Mouse (Mus musculus): Measurements from ENCODE around the gene Artn.

Artn gene

DNA sequence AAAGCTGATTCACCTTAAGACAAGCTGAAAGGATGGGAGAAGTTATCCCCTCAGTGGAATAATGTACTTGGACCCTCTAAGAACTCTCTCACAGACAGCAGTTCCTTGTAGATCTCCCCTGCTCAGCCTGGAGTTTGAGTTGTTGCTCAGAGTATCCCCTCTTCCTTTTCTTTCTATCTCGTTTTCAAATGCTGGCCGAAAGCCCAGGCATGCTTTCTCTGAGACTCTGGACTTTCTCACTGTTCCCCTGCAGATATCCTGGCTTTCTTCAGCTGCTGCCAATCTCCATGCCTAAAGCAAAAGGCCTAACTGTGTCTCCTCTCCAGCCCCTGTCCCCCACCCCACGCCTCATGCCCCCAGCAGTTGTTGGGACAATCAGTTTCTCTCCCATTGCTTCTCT lies 11.3 kb downstream of the Artn start:
- in situ Hi-C loops (cut with MboI) = no loop called here

- in situ Hi-C loops (cut with MboI) = no loop called here
Observed at GRCm38 (mm10) chr4:117917847-117918246, 11.7 kb downstream of the Artn start.

GRCm38 (mm10) chr4:117917402-117917801 lies 12.2 kb downstream of the Artn start:
- in situ Hi-C loops (cut with MboI) = no loop called here

DNA sequence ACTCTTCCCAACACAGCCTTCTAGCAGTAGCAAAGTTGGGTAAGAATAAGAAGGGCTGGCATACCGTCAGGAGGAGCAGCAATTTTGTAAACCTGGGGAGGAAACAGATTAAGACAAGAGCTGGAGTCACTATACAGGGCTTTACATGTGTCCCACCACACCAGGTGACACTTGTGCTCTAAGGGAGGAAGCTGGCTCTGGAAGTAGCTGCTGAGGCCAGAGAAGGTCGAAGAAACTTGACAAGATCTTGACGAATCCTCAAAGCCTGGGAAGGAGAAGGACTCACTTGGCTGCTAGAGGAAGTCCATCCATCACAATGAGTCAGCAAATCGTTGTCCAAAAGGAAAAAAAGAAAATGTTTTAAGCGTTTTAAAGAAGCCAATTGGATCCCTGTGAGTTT lies 13.2 kb downstream of the Artn start:
- in situ Hi-C loops (cut with MboI) = no loop called here

DNA sequence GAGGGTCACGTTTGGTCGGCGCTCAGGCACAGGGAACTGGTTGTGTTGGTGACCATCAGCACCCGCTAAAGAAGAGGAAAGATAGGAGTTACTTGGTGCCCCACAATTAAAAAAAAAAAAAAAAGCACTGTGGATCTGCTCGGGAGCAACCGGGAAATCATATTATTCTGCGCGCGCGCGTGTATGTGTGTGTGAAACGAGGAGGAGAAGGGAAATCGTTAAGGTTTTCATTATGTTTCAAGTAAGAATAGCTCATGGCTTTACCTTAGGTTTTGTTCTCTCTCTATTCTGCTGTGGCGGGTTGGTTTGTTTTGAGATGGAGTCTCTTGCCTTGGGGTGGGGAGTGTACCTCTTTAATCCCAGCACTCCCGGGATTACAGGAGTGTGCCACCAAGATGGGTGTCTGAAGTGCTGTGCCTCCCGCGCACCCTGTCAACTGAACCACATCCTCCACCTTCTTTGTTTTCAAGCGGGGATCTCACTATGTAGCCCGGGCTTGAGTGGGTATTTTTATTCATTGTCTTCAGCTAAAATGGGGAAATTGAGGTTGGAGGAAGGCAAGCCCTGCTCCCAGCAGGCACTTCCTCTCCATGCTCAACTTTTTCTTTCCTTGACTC lies 14.0 kb downstream of the Artn start:
- in situ Hi-C loops (cut with MboI) = no loop called here

GRCm38 (mm10) chr4:117914591-117915442 lies 14.7 kb downstream of the Artn start, which contains the start of gene Ipo13:
Ipo13 (minus strand) TSS chr4:117914999.
- in situ Hi-C loops (cut with MboI) = no loop called here

DNA sequence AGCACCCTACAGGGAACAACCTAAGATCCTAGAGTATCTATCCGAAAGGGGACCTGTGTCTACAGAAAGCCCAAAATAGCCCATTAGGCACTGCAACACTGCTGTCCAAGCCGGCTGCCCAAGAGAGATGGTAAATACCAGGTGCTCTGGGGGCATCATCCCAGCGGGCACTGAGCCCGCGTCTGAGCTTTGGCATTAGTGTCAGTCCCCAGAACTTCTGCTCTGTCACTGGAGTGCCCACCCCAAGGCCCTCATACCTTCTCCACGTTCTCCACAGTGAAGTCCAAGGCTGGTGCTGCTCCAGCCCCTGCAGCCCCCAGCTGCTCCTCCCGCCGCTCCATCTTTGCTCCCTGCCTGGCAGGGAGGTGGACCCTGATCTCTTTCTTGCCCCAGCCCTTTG lies 15.5 kb downstream of the Artn start:
- in situ Hi-C loops (cut with MboI) = no loop called here

DNA sequence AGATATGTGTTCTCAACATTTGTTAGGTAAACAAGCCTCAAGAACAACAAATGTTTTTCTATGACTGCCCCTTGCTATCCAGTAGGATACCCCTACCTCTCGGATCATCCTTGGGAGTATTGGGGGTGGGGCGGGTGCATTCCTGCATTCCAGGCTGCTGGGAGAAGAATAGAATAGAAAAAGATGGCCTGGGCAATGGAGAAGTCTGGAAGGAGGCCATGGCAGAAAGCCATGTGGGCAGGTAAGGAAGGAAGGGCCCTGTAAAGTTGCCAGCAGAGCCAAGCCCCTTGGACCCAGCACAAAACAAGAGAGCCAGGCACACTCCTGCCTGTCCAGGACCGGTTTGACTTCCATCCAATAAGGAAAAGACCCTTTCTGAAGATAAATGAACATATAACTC lies 16.1 kb downstream of the Artn start:
- in situ Hi-C loops (cut with MboI) = no loop called here

DNA sequence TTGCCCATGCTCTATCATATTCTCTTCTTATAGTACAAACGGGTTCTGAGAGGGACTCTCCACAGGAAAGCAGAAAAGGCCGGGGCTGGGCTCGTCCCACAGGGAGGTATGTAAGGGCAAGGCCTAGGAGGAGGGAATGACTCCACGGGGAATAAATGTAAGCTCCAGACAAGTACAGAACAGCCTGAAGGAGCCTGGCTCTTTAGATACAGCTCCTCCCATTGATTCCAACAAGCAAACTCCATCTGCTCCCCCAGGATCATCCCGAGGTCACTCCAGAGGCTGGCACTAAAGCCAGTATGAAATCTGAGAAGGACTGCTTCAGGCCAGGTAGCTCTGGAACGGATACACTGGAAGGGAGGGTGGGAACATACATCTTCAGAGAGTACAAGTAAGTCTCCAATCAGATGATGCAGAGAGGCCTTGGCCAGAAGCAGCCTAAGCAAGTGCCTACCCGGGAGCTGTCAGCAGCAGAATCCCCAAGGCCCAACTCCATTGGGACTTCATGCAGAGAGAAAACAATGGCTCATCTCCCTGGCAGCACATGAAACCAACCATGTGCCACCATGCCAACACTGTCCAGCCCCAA lies 16.8 kb downstream of the Artn start:
- in situ Hi-C loops (cut with MboI) = no loop called here

DNA sequence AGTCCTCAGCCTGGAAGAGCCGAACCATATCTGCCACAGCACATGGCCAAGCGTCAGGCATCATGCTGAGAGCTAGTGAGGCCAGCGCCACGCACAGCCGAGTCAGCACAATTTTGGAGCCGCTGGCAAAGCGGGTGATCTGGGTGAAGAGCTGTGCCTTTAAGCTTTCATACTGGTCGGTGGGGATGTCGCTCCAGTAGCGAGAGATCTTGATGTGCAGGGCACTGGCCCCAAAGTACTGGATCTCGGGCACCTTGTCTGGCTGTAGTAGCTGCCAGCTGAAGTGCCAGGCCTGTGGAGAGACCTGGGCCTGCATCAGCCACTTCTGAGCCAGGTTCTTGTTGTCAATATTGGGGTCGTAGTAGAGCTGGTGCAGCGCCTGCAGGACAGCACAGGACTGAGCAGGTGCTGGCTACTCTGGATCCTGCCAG lies 17.4 kb downstream of the Artn start:
- in situ Hi-C loops (cut with MboI) = no loop called here

GRCm38 (mm10) chr4:117908834-117909453 lies 20.6 kb downstream of the Artn start:
- in situ Hi-C loops (cut with MboI) = no loop called here

DNA sequence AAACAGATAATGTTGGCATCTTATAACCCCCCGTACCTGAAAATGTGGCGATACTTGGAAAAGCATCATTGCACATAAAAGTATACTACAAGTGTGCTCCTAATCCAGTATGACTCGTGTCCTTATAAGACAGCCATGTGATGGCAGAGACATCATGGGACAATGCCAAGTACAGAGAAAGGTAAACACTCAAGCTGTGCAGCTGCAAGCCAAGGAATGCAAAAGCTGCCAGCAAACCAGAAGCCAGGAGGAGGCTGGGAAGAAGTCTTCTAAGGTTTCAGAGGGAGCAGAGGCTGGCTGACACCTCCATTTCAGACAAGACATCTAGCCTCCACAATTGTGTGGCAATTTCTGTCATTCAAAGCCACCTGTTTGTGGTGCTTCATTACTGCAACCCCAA lies 23.4 kb downstream of the Artn start:
- in situ Hi-C loops (cut with MboI) = no loop called here

- in situ Hi-C loops (cut with MboI) = no loop called here
Observed at GRCm38 (mm10) chr4:117904761-117905160, 24.8 kb downstream of the Artn start.

DNA sequence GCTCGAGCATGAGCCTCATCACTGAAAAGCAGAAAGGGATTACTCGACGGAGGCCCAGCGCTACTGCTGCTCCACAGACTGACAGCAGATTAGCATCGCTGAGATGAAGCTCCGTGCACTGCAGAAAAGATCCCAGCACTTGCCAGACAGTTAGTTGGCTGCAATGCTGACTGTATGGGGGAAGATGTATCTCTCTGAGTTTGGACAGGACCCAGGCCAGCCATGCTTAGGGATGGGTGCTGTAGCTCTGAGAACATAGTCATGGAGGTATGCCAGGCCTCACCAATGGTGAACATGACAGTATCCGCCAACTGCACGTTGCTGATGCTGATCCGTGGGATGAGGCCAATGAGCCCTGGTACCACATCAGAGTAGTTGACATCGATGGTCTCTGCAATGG lies 25.5 kb downstream of the Artn start:
- in situ Hi-C loops (cut with MboI) = no loop called here

- in situ Hi-C loops (cut with MboI) = no loop called here
Observed at GRCm38 (mm10) chr4:117898111-117898510, 31.5 kb downstream of the Artn start.

- in situ Hi-C loops (cut with MboI) = no loop called here
Observed at GRCm38 (mm10) chr4:117896031-117896430, 33.5 kb downstream of the Artn start.

- in situ Hi-C loops (cut with MboI) = no loop called here
Observed at GRCm38 (mm10) chr4:117895339-117895738, 34.2 kb downstream of the Artn start.

DNA sequence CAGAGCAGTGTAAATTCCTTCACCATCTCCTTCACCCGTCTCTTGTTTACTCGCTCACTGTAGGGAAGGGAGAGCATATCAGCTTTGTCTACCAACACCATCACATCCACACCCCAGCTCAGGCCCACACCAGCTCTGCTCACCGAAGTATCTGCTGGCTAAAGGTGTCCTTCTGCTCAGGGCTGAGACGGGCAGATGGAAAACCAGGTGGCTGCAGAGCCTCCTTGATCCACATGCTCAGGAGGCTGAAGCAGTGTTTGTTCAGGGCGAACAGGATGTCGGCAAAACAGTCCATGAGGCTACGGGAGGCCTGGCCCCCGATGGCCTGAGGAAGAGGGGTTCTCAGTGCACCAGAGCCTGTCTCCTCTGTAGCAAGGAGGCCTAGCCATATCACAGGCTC lies 35.0 kb downstream of the Artn start:
- in situ Hi-C loops (cut with MboI) = no loop called here

DNA sequence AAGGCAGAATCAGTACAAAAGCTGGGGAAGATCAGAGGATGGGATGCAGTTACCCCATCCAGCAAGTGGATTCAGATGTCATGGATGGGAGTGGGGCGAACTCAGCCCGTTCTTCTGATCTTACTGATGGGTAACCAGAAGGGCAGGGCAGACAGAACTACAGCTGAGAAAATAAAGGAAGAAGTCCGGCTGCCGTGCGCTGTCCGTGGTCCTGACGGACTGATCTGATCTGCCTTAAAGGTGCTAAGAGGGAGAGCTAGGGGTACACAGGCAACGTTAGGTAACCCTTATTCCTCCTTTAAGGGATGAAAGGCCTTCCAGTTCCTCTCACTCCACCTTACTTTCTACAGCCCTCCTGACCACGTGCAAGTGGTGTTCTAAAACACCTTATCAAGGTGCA lies 36.2 kb downstream of the Artn start:
- in situ Hi-C loops (cut with MboI) = no loop called here

- in situ Hi-C loops (cut with MboI) = no loop called here
Observed at GRCm38 (mm10) chr4:117891738-117892161, 37.8 kb downstream of the Artn start, which contains the start of gene Dph2. Dph2 (minus strand) TSS chr4:117892032.

- in situ Hi-C loops (cut with MboI) = no loop called here
Observed at GRCm38 (mm10) chr4:117890750-117891149, 38.8 kb downstream of the Artn start.

- in situ Hi-C loops (cut with MboI) = no loop called here
Observed at GRCm38 (mm10) chr4:117890031-117890430, 39.5 kb downstream of the Artn start.

Measured in mature B cell (primary cell).